Mouse (Mus musculus) hindbrain, embryonic 14.5 days (tissue): ENCODE measurements around the gene Ice1. TPM values are rescaled to one million over a fixed set of nuclear protein-coding genes. Genes with fewer than 3 reads are reported as not detected.

Experiments used
- ATAC-seq: fragments of 200-750 bp; cut with Nextera tagmentation; 2 replicates; pipeline ENCODE4 v1.8.0; 2017; ENCODE audit warnings: moderate number of reproducible peaks, mild to moderate bottlenecking, moderate TSS enrichment, moderate library complexity; ENCODE audit not compliant: low FRiP score
- DNase-seq: peaks from one replicate; pipeline ENCODE4 v3.0.0-alpha.2; 2015; ENCODE audit warnings: low spot score
- H3K27ac ChIP-seq: fragments of 300-500 bp; sonication (generic); 2 replicates; pipeline ENCODE4 v1.5.1; 2014; ENCODE audit warnings: mild to moderate bottlenecking, moderate library complexity
- H3K27me3 ChIP-seq: fragments of 300-500 bp; sonication (generic); 2 replicates; pipeline ENCODE4 v1.6.1; 2014; ENCODE audit warnings: mild to moderate bottlenecking, low read length, mixed read lengths; ENCODE audit not compliant: control insufficient read depth, insufficient read depth
- H3K36me3 ChIP-seq: fragments of 300-500 bp; sonication (generic); replicated peaks from 2 replicates; pipeline ENCODE4 v1.6.1; 2014; ENCODE audit not compliant: control insufficient read depth, insufficient read depth
- H3K4me1 ChIP-seq: fragments of 300-500 bp; sonication (generic); replicated peaks from 2 replicates; pipeline ENCODE4 v1.6.1; 2014; ENCODE audit warnings: antibody characterized with exemption, low read length, mixed read lengths; ENCODE audit not compliant: control insufficient read depth, insufficient read depth
- H3K4me2 ChIP-seq: fragments of 300-500 bp; sonication (generic); replicated peaks from 2 replicates; pipeline ENCODE4 v1.6.1; 2014; ENCODE audit warnings: mild to moderate bottlenecking, moderate library complexity
- H3K4me3 ChIP-seq: fragments of 300-500 bp; sonication (generic); replicated peaks from 2 replicates; pipeline ENCODE4 v1.5.1; 2014; ENCODE audit warnings: mild to moderate bottlenecking, low read length
- H3K9ac ChIP-seq: fragments of 300-500 bp; sonication (generic); 2 replicates; pipeline ENCODE4 v1.6.1; 2014
- H3K9me3 ChIP-seq: fragments of 300-500 bp; sonication (generic); 2 replicates; pipeline ENCODE4 v1.6.1; 2016; ENCODE audit warnings: low read length; ENCODE audit not compliant: control insufficient read depth
- WGBS: fragments of 180-500 bp; shearing (Covaris S2); extraction: QIAGEN DNeasy Blood & Tissue Kit; methylation state at CpG from one replicate; pipeline ENCODE4 v1.1.7; 2014; 5-methylcytosine and 5-hydroxymethylcytosine counted together
- polyA plus RNA-seq: library from polyadenylated mRNA; unstranded; fragments of >200 nt; fragmentation: Nextera tagmentation; extraction: Ambion mirVana; gene quantifications from 2 replicates; pipeline ENCODE4 v1.2.1, GENCODE M21; 2014

Gene Ice1
- polyA plus RNA-seq, 1 experiment from 2014 or later: 47.9 TPM

GRCm38 (mm10) chr13:70553456-70553855 lies 84.0 kb downstream of the Ice1 start:
- no peak for ATAC-seq

GRCm38 (mm10) chr13:70547457-70547856 lies 90.0 kb downstream of the Ice1 start:
- Histone ChIP-seq H3K27ac (no peak overlapping the region), H3K36me3 (no peaks in the 10 kb centered on the region), H3K4me3 (no peak overlapping the region), H3K9me3 (no peaks in the 10 kb centered on the region), H3K27me3 (no peaks in the 10 kb centered on the region), H3K4me2 (no peak overlapping the region), H3K4me1 (peaks cover 5% of the 10 kb centered on the region; the same call in 1 of the 2 replicates), H3K9ac (no peak overlapping the region)
- no peak; the same call in 1 of the 2 replicates for ATAC-seq
- DNase-seq: no peak
- WGBS: 29% methylated on average over 3 of the region's 3 CpGs

More at GRCm38 (mm10) chr13:70553456-70553855, 84.0 kb downstream of the Ice1 start:
- no peak overlapping the region for H3K4me3 ChIP-seq
- H3K36me3 ChIP-seq: no peaks in the 10 kb centered on the region
- WGBS: 72% methylated on average over 5 of the region's 5 CpGs
- H3K9ac ChIP-seq: no peak overlapping the region
- H3K27ac ChIP-seq: no peak overlapping the region
- no peaks in the 10 kb centered on the region for H3K4me1 ChIP-seq
- H3K27me3 ChIP-seq: no peaks in the 10 kb centered on the region
- H3K9me3 ChIP-seq: no peaks in the 10 kb centered on the region
- H3K4me2 ChIP-seq: no peak overlapping the region
- no peak for DNase-seq

- H3K36me3 ChIP-seq: no peaks in the 10 kb centered on the region
- H3K27me3 ChIP-seq: no peaks in the 10 kb centered on the region
- H3K4me1 ChIP-seq: peaks cover 5% of the 10 kb centered on the region; the same call in 1 of the 2 replicates
- peak; percentile 71 for DNase-seq
- H3K27ac ChIP-seq: no peak overlapping the region
- no peak overlapping the region for H3K9ac ChIP-seq
- no peak overlapping the region for H3K4me3 ChIP-seq
- H3K4me2 ChIP-seq: no peak overlapping the region
- ATAC-seq: no peak
- 8% methylated on average over 1 of the region's 1 CpGs for WGBS
- H3K9me3 ChIP-seq: no peaks in the 10 kb centered on the region
These were observed 92.2 kb downstream of the Ice1 start for GRCm38 (mm10) chr13:70545261-70545660.

GRCm38 (mm10) chr13:70539842-70540241 lies 97.6 kb downstream of the Ice1 start:
- H3K4me2 ChIP-seq: no peak overlapping the region
- no peaks in the 10 kb centered on the region for H3K9me3 ChIP-seq
- no peak overlapping the region for H3K27ac ChIP-seq
- DNase-seq (no peak), ATAC-seq (no peak)
- no peaks in the 10 kb centered on the region for H3K27me3 ChIP-seq
- no peaks in the 10 kb centered on the region for H3K4me1 ChIP-seq
- 73% methylated on average over 1 of the region's 1 CpGs for WGBS
- H3K4me3 ChIP-seq: no peak overlapping the region
- H3K36me3 ChIP-seq: no peaks in the 10 kb centered on the region
- H3K9ac ChIP-seq: no peak overlapping the region

- Histone ChIP-seq H3K36me3 (no peaks in the 10 kb centered on the region), H3K4me3 (no peak overlapping the region), H3K27me3 (no peaks in the 10 kb centered on the region), H3K9ac (no peak overlapping the region), H3K4me1 (no peaks in the 10 kb centered on the region), H3K9me3 (no peaks in the 10 kb centered on the region), H3K4me2 (no peak overlapping the region), H3K27ac (no peak overlapping the region)
- DNase-seq (no peak), ATAC-seq (no peak)
- 96% methylated on average over 5 of the region's 5 CpGs for WGBS
These were observed 104.0 kb downstream of the Ice1 start for GRCm38 (mm10) chr13:70533412-70533811.

- H3K27ac ChIP-seq: no peak overlapping the region
- H3K9me3 ChIP-seq: no peaks in the 10 kb centered on the region
- ATAC-seq (no peak; the same call in 1 of the 2 replicates), DNase-seq (no peak)
- H3K36me3 ChIP-seq: no peaks in the 10 kb centered on the region
- H3K9ac ChIP-seq: no peak overlapping the region
- H3K4me2 ChIP-seq: no peak overlapping the region
- 49% methylated on average over 10 of the region's 10 CpGs for WGBS
- H3K4me3 ChIP-seq: no peak overlapping the region
- H3K27me3 ChIP-seq: no peaks in the 10 kb centered on the region
- H3K4me1 ChIP-seq: no peaks in the 10 kb centered on the region
These were observed 104.7 kb downstream of the Ice1 start for GRCm38 (mm10) chr13:70532719-70533118.

GRCm38 (mm10) chr13:70517651-70518050 lies 119.8 kb downstream of the Ice1 start:
- H3K9ac ChIP-seq: no peak overlapping the region
- H3K27ac ChIP-seq: no peak overlapping the region
- no peaks in the 10 kb centered on the region; the same call in 1 of the 2 replicates for H3K4me1 ChIP-seq
- WGBS: 68% methylated on average over 2 of the region's 2 CpGs
- ATAC-seq: peak; percentile 31; the same call in 1 of the 2 replicates
- no peaks in the 10 kb centered on the region for H3K36me3 ChIP-seq
- no peak for DNase-seq
- H3K4me2 ChIP-seq: no peak overlapping the region
- H3K27me3 ChIP-seq: no peaks in the 10 kb centered on the region
- no peak overlapping the region for H3K4me3 ChIP-seq
- H3K9me3 ChIP-seq: no peaks in the 10 kb centered on the region

- no peak for DNase-seq
These were observed 122.4 kb downstream of the Ice1 start for GRCm38 (mm10) chr13:70515004-70515403.

GRCm38 (mm10) chr13:70510199-70510598 lies 127.2 kb downstream of the Ice1 start:
- H3K4me1 ChIP-seq: peaks cover 15% of the 10 kb centered on the region; the same call in 1 of the 2 replicates
- H3K9ac ChIP-seq: no peak overlapping the region
- no peak overlapping the region for H3K4me3 ChIP-seq
- 87% methylated on average over 5 of the region's 5 CpGs for WGBS
- no peaks in the 10 kb centered on the region for H3K27me3 ChIP-seq
- H3K27ac ChIP-seq: no peak overlapping the region
- H3K4me2 ChIP-seq: no peak overlapping the region
- H3K9me3 ChIP-seq: no peaks in the 10 kb centered on the region
- DNase-seq (no peak), ATAC-seq (no peak)
- no peaks in the 10 kb centered on the region for H3K36me3 ChIP-seq

More at GRCm38 (mm10) chr13:70515004-70515403, 122.4 kb downstream of the Ice1 start:
- Histone ChIP-seq H3K27ac (no peak overlapping the region), H3K9ac (no peak overlapping the region), H3K9me3 (no peaks in the 10 kb centered on the region), H3K4me3 (no peak overlapping the region), H3K27me3 (no peaks in the 10 kb centered on the region), H3K36me3 (no peaks in the 10 kb centered on the region), H3K4me2 (no peak overlapping the region), H3K4me1 (no peaks in the 10 kb centered on the region; the same call in 1 of the 2 replicates)
- no peak for ATAC-seq
- 27% methylated on average over 2 of the region's 2 CpGs for WGBS
